Mouse (Mus musculus) MEL (cell line): ENCODE measurements around the gene Kitl. TPM values are rescaled to one million over a fixed set of nuclear protein-coding genes. Genes with fewer than 3 reads are reported as not detected.

Experiments used
- DNase-seq: peaks from one replicate; pipeline ENCODE4 v3.0.0; 2011; ENCODE audit warnings: low read depth, low spot score
- H3K27ac ChIP-seq: 2 replicates; pipeline ENCODE4 v1.5.1; 2012; ENCODE audit warnings: low read depth, mild to moderate bottlenecking, control low read depth, low read length, moderate library complexity; ENCODE audit not compliant: control insufficient read depth
- H3K27me3 ChIP-seq, 2 experiments: fragments of 150-350 bp in 1 of 2; sonication (generic) in 1 of 2; 2 replicates each; pipeline ENCODE4 v1.6.1; 2012; ENCODE audit warnings: low read length in 2 of 2, mild to moderate bottlenecking in 2 of 2, improper control_type of control experiment in 1 of 2, moderate library complexity in 1 of 2; ENCODE audit not compliant: insufficient read depth in 2 of 2, control insufficient read depth in 1 of 2
- H3K36me3 ChIP-seq, 2 experiments: 2 replicates each; pipeline ENCODE4 v1.6.1; 2012 to 2014; ENCODE audit warnings: low read length in 2 of 2, improper control_type of control experiment in 1 of 2, inconsistent platforms in 1 of 2, mild to moderate bottlenecking in 1 of 2; ENCODE audit not compliant: insufficient read depth in 2 of 2, control insufficient read depth in 1 of 2
- H3K4me1 ChIP-seq, 2 experiments: fragments of 150-350 bp in 1 of 2; sonication (generic) in 1 of 2; 2 replicates each; pipeline ENCODE4 v1.6.1; 2012; ENCODE audit warnings: low read length in 2 of 2, improper control_type of control experiment in 1 of 2, mild to moderate bottlenecking in 1 of 2; ENCODE audit not compliant: insufficient read depth in 2 of 2, control insufficient read depth in 1 of 2
- H3K4me3 ChIP-seq, 2 experiments: fragments of 150-350 bp in 1 of 2; sonication (generic) in 1 of 2; 2 replicates each; pipeline ENCODE4 v1.5.1; 2012; ENCODE audit warnings: low read depth in 2 of 2, low read length in 2 of 2, mild to moderate bottlenecking in 2 of 2, moderate library complexity in 2 of 2, control low read depth in 1 of 2, improper control_type of control experiment in 1 of 2; ENCODE audit not compliant: control insufficient read depth in 1 of 2, insufficient read depth in 1 of 2
- H3K79me2 ChIP-seq: 2 replicates; pipeline ENCODE4 v1.6.1; 2012; ENCODE audit warnings: mild to moderate bottlenecking, low read length, moderate library complexity; ENCODE audit not compliant: control insufficient read depth, poor library complexity, insufficient read depth
- H3K9ac ChIP-seq: 2 replicates; pipeline ENCODE4 v1.6.1; 2012; ENCODE audit warnings: low read depth, mild to moderate bottlenecking, control low read depth, low read length, moderate library complexity; ENCODE audit not compliant: control insufficient read depth, poor library complexity, severe bottlenecking
- H3K9me3 ChIP-seq: fragments of 150-350 bp; sonication (generic); replicated peaks from 2 replicates; pipeline ENCODE4 v1.6.1; 2012; ENCODE audit warnings: mild to moderate bottlenecking, low read length, improper control_type of control experiment, moderate library complexity; ENCODE audit not compliant: insufficient read depth
- CHD1 ChIP-seq: IDR thresholded peaks from 2 replicates; pipeline ENCODE4 v1.6.1; 2012; ENCODE audit warnings: low read depth, mild to moderate bottlenecking, inconsistent platforms, low read length, improper control_type of control experiment
- CHD2 ChIP-seq: IDR thresholded peaks from 2 replicates; pipeline ENCODE4 v1.6.1; 2011; ENCODE audit warnings: low read length, improper control_type of control experiment
- CTCF ChIP-seq, 3 experiments: IDR thresholded peaks in 2 of 3; conservative IDR thresholded peaks in 1 of 3; 2 replicates each; pipeline ENCODE4 v1.5.1; 2011 to 2012; ENCODE audit warnings: low read length in 3 of 3, low read depth in 2 of 3, mild to moderate bottlenecking in 2 of 3, improper control_type of control experiment in 1 of 3, inconsistent platforms in 1 of 3, mixed read lengths in 1 of 3, moderate library complexity in 1 of 3; ENCODE audit not compliant: control insufficient read depth in 1 of 3, insufficient read depth in 1 of 3, poor library complexity in 1 of 3, severe bottlenecking in 1 of 3
- ETS1 ChIP-seq: IDR thresholded peaks from 2 replicates; pipeline ENCODE4 v1.6.1; 2012; ENCODE audit warnings: low read depth, mild to moderate bottlenecking, inconsistent platforms, low read length, improper control_type of control experiment, moderate library complexity
- GATA1 ChIP-seq: IDR thresholded peaks from 2 replicates; pipeline ENCODE4 v1.6.1; 2011; ENCODE audit warnings: low read depth, low read length, improper control_type of control experiment
- HCFC1 ChIP-seq: IDR thresholded peaks from 2 replicates; pipeline ENCODE4 v1.6.1; 2012; ENCODE audit warnings: low read depth, mild to moderate bottlenecking, inconsistent platforms, low read length, improper control_type of control experiment, moderate library complexity
- KAT2A ChIP-seq: conservative IDR thresholded peaks from 2 replicates; pipeline ENCODE4 v1.6.1; 2012; ENCODE audit warnings: low read depth, low read length, improper control_type of control experiment, inconsistent platforms
- MAFK ChIP-seq: IDR thresholded peaks from 2 replicates; pipeline ENCODE4 v1.6.1; 2011; ENCODE audit warnings: low read depth, mild to moderate bottlenecking, low read length, improper control_type of control experiment, borderline replicate concordance
- MAX ChIP-seq: IDR thresholded peaks from 2 replicates; pipeline ENCODE4 v1.6.1; 2011; ENCODE audit warnings: low read length, improper control_type of control experiment
- MAZ ChIP-seq: IDR thresholded peaks from 2 replicates; pipeline ENCODE4 v1.6.1; 2012; ENCODE audit warnings: low read depth, mild to moderate bottlenecking, inconsistent platforms, low read length, improper control_type of control experiment
- MXI1 ChIP-seq: IDR thresholded peaks from 2 replicates; pipeline ENCODE4 v1.6.1; 2011; ENCODE audit warnings: mild to moderate bottlenecking, low read depth, low read length, improper control_type of control experiment
- MYB ChIP-seq: IDR thresholded peaks from 2 replicates; pipeline ENCODE4 v1.6.1; 2011; ENCODE audit warnings: mild to moderate bottlenecking, low read depth, low read length, improper control_type of control experiment
- MYC ChIP-seq: IDR thresholded peaks from 2 replicates; pipeline ENCODE4 v1.6.1; 2011; ENCODE audit warnings: low read depth, mild to moderate bottlenecking, low read length, improper control_type of control experiment, moderate library complexity
- NRF1 ChIP-seq: IDR thresholded peaks from 2 replicates; pipeline ENCODE4 v1.6.1; 2014; ENCODE audit warnings: low read depth, mild to moderate bottlenecking, inconsistent platforms, low read length, improper control_type of control experiment, moderate library complexity; ENCODE audit not compliant: poor library complexity, insufficient read depth, severe bottlenecking
- POLR2A ChIP-seq, 2 experiments: IDR thresholded peaks; 2 replicates each; pipeline ENCODE4 v1.6.1; 2011 to 2012; ENCODE audit warnings: low read length in 2 of 2, mild to moderate bottlenecking in 2 of 2, control low read depth in 1 of 2, improper control_type of control experiment in 1 of 2, low read depth in 1 of 2, moderate library complexity in 1 of 2; ENCODE audit not compliant: control insufficient read depth in 1 of 2, insufficient read depth in 1 of 2, poor library complexity in 1 of 2
- POLR2AphosphoS5 ChIP-seq: IDR thresholded peaks from 2 replicates; pipeline ENCODE4 v1.6.1; 2012; ENCODE audit warnings: low read depth, borderline replicate concordance, mild to moderate bottlenecking, inconsistent platforms, low read length, moderate library complexity, mixed read lengths
- RAD21 ChIP-seq: IDR thresholded peaks from 2 replicates; pipeline ENCODE4 v1.6.1; 2011; ENCODE audit warnings: mild to moderate bottlenecking, low read depth, low read length, improper control_type of control experiment
- SIN3A ChIP-seq: IDR thresholded peaks from 2 replicates; pipeline ENCODE4 v1.6.1; 2012; ENCODE audit warnings: low read length, improper control_type of control experiment, inconsistent platforms
- TAL1 ChIP-seq: IDR thresholded peaks from 2 replicates; pipeline ENCODE4 v1.6.1; 2012; ENCODE audit warnings: mild to moderate bottlenecking, inconsistent platforms, low read length, moderate library complexity, mixed read lengths
- TCF12 ChIP-seq: IDR thresholded peaks from 2 replicates; pipeline ENCODE4 v1.6.1; 2014; ENCODE audit warnings: low read depth, mild to moderate bottlenecking, inconsistent platforms, low read length, improper control_type of control experiment, moderate library complexity
- UBTF ChIP-seq: IDR thresholded peaks from 2 replicates; pipeline ENCODE4 v1.6.1; 2012; ENCODE audit warnings: low read depth, mild to moderate bottlenecking, inconsistent platforms, low read length, improper control_type of control experiment, moderate library complexity, borderline replicate concordance; ENCODE audit not compliant: insufficient read depth
- USF2 ChIP-seq, 2 experiments: IDR thresholded peaks; 2 replicates each; pipeline ENCODE4 v1.6.1; 2011 to 2012; ENCODE audit warnings: improper control_type of control experiment in 2 of 2, low read length in 2 of 2, borderline replicate concordance in 1 of 2, inconsistent platforms in 1 of 2, low read depth in 1 of 2, mild to moderate bottlenecking in 1 of 2; ENCODE audit not compliant: insufficient read depth in 1 of 2
- ZC3H11A ChIP-seq: IDR thresholded peaks from 2 replicates; pipeline ENCODE4 v1.6.1; 2012; ENCODE audit warnings: low read depth, mild to moderate bottlenecking, inconsistent platforms, low read length, improper control_type of control experiment
- polyA plus RNA-seq, 2 experiments: library from polyadenylated mRNA; stranded (reverse) in 1 of 2; unstranded in 1 of 2; fragments of >175 nt in 1 of 2; fragments of >200 nt in 1 of 2; gene quantifications; 2 replicates each; pipeline versions ENCODE4 v1.2.1 to v1.2.4; 2012; ENCODE audit warnings: low replicate concordance in 2 of 2, low read depth in 1 of 2; ENCODE audit not compliant: insufficient read length in 2 of 2, insufficient read depth in 1 of 2, missing spikeins in 1 of 2
- total RNA-seq: library from RNA; depleted of rRNA; stranded (reverse); fragments of 300-350 nt; gene quantifications from 2 replicates; pipeline ENCODE4 v1.2.3, GENCODE M21; 2012

Gene Kitl
- total and polyA plus RNA-seq, 3 experiments, result not detected

DNA sequence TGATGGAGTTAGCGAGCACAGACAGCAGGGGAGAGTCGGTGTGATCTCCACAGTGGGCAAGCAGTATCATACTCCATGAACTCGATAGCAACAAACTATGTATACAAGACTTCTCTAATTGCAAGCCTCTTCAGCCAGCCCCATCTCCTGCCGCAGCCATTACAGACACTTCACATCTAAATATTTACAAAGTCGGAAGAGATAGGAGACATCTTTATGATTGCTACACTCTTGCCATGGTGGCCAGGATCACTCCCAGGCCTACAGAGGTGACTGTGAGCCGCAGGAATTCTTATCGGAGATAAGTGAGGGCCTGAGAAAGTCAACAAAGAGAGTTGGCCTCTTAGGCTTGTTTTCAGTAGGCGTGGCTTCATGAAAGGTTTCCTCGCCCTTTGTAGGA is 23.3 kb upstream of the Kitl start:
- Histone ChIP-seq H3K9ac (no peak overlapping the region), H3K79me2 (no peaks in the 10 kb centered on the region), H3K27ac (no peak overlapping the region), H3K4me3 (no peak overlapping the region), H3K9me3 (no peaks in the 10 kb centered on the region), H3K36me3 (no peaks in the 10 kb centered on the region), H3K27me3 (no peaks in the 10 kb centered on the region), H3K4me1 (no peaks in the 10 kb centered on the region)
- TF ChIP-seq RAD21 (no peak), KAT2A (no peak), TCF12 (no peak), USF2 (IDR thresholded peaks at IDR 0.05; ENCODE audit: borderline replicate concordance in 1 of 2, insufficient read depth in 1 of 2, low read depth in 1 of 2, low read length in 2 of 2) (no peak), NRF1 (no peak), CHD1 (no peak)
- DNase-seq, result no peak

DNA sequence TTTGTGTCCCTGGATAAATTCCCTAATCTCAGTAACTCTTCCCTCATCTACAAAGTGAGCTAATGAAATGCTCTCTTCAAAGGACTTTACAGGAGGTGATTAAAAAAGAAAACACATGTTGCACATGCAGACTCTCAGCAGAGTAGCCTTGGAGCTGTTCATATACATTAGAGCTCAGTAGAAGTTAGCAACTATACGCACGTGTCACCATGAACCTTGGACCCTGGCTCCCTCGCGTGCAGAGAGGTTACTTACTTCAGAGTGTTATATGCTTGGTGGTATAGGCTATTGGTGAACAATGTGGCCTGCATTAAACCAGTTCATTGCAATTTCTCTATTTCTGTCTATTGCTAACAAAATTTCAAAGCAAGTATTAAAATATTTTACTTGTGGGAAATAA is 14.0 kb upstream of the Kitl start:
- no peak for DNase-seq
- Histone ChIP-seq H3K9ac (no peak overlapping the region), H3K4me1 (no peaks in the 10 kb centered on the region), H3K79me2 (no peaks in the 10 kb centered on the region), H3K27me3 (no peaks in the 10 kb centered on the region), H3K36me3 (no peaks in the 10 kb centered on the region), H3K27ac (no peak overlapping the region), H3K4me3 (no peak overlapping the region), H3K9me3 (no peaks in the 10 kb centered on the region)
- TF ChIP-seq USF2 (IDR thresholded peaks at IDR 0.05; ENCODE audit: borderline replicate concordance in 1 of 2, insufficient read depth in 1 of 2, low read depth in 1 of 2, low read length in 2 of 2) (no peak), GATA1 (no peak), CHD1 (no peak), MAZ (no peak), POLR2A (IDR thresholded peaks at IDR 0.05; ENCODE audit: control insufficient read depth in 1 of 2, insufficient read depth in 1 of 2, low read depth in 1 of 2, low read length in 2 of 2, poor library complexity in 1 of 2) (no peak), CTCF (IDR thresholded peaks at IDR 0.05 in 2 of 3, conservative IDR thresholded peaks at IDR 0.05 in 1 of 3; ENCODE audit: control insufficient read depth in 1 of 3, insufficient read depth in 1 of 3, low read depth in 2 of 3, low read length in 3 of 3, poor library complexity in 1 of 3, severe bottlenecking in 1 of 3) (no peak), MYB (no peak), HCFC1 (no peak), MXI1 (no peak), ZC3H11A (no peak), ETS1 (no peak), MAX (no peak), TAL1 (no peak), SIN3A (no peak), MAFK (no peak), UBTF (no peak), RAD21 (no peak), MYC (no peak), POLR2AphosphoS5 (no peak), CHD2 (no peak)
